Mouse (Mus musculus) B cell, adult (primary cell): ENCODE measurements around the gene Gm12887. TPM values are rescaled to one million over a fixed set of nuclear protein-coding genes. Genes with fewer than 3 reads are reported as not detected.

Experiments used
- total RNA-seq: library from RNA; stranded (reverse); gene quantifications from 4 replicates; pipeline ENCODE4 v1.2.4, GENCODE M21; 2023; ENCODE audit not compliant: inconsistent age

Gm12887 gene
- not detected in 4 replicates for total RNA-seq

DNA sequence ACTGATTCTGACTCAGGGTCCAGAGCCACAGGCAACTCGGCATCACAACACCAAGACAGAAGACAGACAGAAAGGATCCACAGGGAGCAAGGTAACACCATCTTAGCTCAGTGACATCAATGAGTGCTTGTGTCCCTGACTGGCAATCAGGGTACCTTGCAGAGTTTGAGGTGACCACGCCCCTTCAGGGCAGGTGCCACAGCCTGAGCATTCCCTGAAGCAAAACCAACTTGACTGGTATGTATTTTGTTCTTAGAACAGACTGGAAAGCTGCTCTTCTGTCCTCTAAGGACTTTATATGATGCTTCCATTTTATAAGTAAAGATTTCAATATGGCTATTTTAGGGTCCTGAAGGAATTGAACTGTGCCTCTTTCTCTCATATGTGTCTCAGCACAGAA lies at the start of gene Gm12887:
Gene Gm12887 (minus strand): TSS at position 101 of the 400 bp plus-strand sequence.

Other genes with a start within 250 kb of the Gm12887 start
- not detected in 4 replicates for gene Gm12886, start 199.0 kb downstream of the Gm12887 start, total RNA-seq